Mouse (Mus musculus): ENCODE data around the gene Elmod1.

Elmod1 gene

DNA sequence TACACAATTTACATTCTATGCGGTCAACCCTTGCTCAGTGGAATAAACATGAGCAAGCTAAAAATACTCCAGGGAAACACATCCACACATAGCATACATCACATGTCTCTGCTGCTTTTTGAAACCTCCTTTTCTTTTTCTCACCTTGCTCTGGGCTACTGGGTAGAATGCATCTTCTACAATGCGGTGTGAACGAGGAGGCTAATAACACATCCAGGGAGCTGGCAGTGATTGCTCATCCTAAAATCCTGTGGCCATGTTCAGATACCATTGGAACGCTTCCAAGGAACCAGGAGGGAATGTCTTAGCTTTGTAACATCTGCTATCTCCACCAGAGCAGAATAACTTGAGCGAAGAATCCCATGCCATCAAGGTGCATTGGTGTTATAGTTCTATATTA, 64.8 kb downstream of the Elmod1 start:
- DNase-seq (ENCODE audit: extremely low spot score, low spot score) = no peak

DNA sequence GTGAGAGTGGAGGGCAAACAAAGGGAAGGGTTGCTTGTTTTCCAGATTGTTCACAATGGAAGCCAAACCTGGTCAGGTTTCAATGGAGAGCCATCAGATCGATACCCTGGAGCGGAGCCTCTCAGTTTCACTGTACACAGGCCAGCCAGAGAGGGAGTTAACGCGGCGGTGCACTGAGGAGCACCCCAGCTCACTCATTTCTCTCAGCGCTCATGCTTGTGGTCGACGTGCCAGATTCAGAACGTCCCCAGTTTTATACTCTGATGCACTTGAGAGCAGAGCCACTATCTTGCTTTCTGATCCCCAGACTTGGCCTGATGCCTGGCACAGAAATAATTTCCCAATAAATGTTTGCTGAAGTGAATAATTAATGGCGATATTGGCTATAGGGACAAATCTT, 68.3 kb downstream of the Elmod1 start:
- DNase-seq (ENCODE audit: extremely low spot score, low spot score) = no peak

DNA sequence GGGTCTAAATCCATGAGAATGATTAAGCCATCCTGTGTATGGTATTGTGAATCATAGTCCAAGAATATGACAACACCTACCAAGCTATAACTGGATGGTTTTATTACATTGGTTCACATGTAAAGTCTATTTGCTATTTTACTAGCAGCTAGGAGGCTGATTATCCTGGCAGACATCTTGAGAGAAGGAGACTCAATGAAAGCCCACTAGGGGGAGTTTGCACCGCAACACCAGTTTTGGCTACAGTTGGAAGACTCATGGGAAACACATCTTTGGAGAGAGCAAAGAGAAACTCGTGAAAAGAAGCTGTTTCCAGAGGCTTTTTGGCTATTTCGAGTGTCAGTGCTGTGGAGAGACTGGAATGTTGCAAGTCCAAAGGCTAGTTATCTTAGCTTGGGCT, 69.7 kb downstream of the Elmod1 start:
- DNase-seq (ENCODE audit: extremely low spot score, low spot score) = no peak

DNA sequence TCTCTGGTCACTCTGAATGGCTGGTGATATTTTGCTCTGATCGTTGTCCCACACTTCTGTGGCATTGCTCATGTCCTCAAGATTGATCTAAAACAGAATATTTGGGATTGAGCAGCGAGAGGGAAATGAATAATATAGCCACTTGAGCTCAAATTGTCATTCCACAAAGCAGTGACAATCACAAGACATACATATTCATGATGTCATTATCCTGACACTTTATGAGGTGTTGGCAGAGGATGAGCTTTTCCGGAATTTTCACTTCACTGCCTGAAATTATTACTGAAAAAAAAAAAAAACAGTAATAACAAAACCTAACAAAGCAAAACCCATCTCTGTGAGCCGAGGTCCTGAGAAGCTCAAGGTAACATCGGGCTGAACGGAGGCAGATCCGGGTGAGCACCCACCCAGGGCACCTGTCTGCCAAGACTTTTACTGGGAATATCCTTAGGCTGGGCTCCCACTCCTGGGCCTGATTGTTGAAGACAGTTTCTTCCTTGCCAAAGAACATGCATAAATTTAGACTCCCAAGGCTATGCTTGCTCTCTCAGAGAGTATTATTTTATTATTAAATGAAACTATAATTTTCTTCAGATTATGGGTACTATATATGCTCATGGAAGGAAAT, 71.8 kb downstream of the Elmod1 start:
- no peak for DNase-seq (ENCODE audit: extremely low spot score, low spot score)

DNA sequence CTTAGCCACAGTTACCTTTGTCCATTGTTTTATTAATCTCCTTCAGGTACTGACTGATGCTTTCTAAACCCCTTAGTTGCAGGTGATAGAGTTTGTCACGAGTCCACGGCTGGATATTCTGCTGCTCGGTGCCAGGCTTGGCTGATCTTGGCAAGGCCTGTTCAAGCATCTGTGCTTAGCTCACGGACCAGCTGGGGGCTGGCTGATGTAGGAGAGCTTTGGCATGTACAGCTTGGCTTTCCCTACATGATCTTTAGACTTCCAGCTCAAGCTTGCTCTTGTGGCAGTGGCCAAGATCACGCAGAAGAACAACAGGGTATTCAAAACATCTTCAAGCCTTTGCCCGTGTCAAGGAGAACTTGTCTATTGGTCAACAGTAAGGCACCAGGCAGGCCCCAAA, 75.3 kb downstream of the Elmod1 start:
- no peak for DNase-seq (ENCODE audit: extremely low spot score, low spot score)

DNA sequence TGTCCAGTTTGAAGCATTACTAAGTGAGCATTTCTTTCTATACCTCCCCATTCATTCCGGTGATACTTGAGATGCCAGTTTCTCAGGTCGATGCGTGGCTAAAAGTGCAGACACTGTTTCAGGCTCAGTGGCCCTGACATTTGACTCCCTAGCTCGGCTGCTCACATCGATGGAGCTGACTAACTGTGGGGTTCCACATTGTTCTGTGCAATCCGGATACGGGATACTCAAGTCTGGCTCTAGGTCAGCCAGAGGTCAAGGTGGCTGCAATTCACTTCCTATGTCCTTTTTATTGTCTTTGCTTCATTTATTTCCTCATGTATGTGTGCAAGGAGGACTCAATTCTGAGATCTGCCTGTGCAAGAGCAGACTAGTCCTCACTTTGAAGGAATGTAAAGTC, 79.3 kb downstream of the Elmod1 start:
- DNase-seq (ENCODE audit: extremely low spot score, low spot score) = no peak

DNA sequence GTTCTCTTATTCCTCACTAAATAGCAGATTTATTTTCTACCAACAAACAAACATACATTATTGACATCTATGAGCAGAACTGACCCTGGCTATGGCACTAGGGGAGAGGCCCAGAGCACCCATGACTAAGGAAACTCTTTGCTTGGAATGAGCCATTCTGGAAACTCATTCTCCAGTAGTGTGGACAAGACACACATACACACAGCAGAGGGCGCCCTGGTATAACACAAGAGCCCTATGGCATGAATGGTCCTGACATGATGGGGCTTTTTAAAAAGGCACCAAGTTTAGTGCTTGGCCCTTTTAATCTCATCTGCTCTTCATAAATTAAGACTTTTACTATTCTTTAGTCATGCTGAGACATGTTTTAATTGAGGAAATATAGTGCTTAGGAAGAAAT, 85.0 kb downstream of the Elmod1 start:
- DNase-seq (ENCODE audit: extremely low spot score, low spot score) = peak; percentile 27

DNA sequence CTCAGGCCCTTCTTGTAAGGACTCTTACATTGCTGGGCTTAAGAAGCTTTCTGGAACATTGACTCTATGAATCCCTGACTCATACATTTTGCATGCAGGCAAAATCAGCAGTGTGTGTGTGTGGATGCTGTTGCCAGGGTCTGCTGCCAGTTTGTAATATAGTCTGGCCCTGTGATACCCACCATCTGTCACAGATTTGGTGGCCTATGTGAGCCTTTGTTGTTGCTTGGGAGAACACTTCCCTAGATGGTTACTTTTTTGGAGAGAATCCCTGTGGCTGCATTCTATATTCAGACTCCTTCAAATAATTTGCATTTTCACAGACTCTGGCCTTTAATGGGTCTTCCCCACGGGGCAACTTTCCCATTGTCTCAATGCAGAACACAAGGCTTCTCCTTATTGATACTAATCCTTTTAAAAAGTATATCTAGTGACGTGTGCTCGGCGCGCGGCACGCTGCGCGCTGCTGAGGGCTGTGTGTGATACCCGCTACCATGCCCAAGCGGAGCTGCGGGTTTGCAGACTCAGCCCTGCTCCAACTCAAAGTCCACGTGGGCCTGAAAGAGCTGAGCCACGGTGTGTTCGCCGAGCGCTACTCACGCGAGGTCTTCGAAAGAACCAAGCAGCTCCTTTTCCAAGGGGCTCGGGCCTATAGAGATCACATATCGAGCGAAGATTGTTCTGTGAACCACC, 91.4 kb downstream of the Elmod1 start:
- DNase-seq (ENCODE audit: extremely low spot score, low spot score) = no peak

DNA sequence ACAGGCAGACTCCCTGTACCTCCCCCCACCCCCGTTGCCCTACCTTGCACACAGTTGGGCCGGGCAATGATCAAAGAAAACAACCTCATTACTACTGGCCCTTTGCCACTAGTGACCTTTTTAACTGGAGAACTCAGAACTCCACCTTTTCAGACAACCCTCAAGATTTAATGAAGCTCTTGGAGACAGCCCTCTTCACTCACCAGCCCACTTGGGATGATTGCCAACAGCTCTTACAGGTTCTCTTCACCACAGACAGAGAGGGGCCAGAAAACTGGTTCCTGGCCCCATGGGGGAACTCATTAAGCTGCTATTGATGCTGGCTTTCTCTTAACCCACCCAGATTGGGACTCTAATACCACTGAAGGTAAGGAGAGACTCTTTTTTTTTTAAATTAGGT, 97.7 kb downstream of the Elmod1 start:
- no peak for DNase-seq (ENCODE audit: extremely low spot score, low spot score)

DNA sequence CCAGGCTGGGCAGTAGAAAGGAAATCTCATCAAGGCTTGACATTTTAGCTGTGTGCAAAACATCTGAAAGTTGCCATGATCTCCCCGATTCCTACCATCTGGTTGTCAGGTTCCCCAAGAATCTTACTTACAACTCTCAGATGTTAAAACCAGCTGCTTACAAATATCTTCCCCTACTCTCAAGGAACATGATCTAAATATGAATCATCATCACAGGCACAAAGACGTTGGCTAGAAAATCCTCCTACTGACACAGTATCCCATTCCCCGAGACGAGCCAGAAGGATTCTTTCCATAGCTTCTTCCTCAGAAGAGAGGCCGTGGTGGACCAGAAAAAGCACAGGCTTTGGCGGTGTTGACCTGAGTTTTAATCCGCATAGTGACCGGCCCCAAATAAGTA, 101.9 kb downstream of the Elmod1 start:
- DNase-seq (ENCODE audit: extremely low spot score, low spot score) = no peak
